Mouse (Mus musculus): ENCODE data around the gene Spsb1.

DNA sequence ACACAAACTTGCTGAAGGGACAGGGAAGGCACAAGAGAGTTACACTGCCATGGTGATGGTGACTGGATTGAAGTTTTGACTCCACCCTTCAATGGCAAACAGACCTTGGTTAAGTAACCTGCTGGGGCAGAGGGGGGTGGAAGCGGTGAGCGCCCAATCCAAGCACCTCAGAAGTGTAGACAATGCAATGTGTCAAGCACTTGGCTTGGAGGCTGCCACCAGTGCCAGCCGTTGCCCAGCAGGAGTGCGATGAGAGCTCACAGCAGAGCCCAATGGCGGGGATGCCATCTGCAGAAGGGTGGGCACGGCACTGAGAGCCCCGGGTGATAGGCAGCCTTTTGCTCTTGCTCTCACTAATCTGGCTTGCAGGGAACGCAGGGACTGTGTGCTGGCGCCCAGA, 2.6 kb downstream of the Spsb1 start:
- TF ChIP-seq CTCF (IDR thresholded peaks at IDR 0.05) (no peak), EP300 (IDR thresholded peaks at IDR 0.05) (no peak)

Measured in lung, postnatal 0 days (tissue).